Mouse (Mus musculus) lung, adult 2 months (tissue): Measurements from ENCODE around the gene 4931422A03Rik.

Experiments used
- CTCF ChIP-seq: fragments of 200-500 bp; IDR thresholded peaks from 2 replicates; pipeline ENCODE4 v1.5.1; 2011; ENCODE audit warnings: mild to moderate bottlenecking, low read length, control low read depth; ENCODE audit not compliant: insufficient read depth
- POLR2A ChIP-seq: fragments of 200-500 bp; IDR thresholded peaks from 2 replicates; pipeline ENCODE4 v1.6.1; 2011; ENCODE audit warnings: low read depth, mild to moderate bottlenecking, control low read depth, low read length, borderline replicate concordance; ENCODE audit errors: extremely low read depth

DNA sequence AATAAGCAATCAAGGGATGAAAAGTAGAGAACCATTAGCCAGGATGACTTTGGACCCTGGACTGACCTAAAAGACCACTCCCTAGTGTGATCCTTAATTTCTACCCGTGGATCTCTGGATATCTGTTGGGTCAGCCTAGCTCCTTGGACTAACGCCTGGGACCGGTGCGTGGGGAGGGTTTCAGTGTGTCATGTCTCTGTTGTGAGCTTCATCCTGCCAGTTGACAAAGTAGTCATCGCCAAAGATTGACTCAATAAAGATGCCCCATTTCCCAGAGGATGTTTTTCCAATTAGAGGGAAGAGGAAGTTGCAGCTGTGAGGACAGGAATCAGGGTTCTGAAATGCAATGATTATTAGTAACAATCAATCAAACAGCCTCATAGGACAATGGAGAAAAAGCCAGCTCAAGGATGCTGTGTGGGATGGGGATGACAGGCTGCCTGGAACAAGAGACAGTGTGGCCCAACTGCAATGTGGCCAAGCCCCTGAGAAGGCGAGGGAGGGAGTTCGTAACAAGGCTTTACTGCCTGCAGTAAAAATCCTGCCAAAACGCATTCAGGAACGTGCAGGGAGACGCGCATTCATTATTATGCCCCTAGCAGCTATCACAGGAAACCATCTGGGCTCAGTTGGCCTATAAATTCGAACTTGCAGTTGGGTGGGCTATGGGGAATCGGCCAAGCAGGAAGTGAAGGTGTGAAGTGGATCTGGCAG lies 97.7 kb downstream of the 4931422A03Rik start:
- TF ChIP-seq CTCF (no peak), POLR2A (no peak)
